Mouse (Mus musculus): ENCODE measurements around the gene Stxbp1. TPM values are rescaled to one million over a fixed set of nuclear protein-coding genes. Genes with fewer than 3 reads are reported as not detected.

Gene Stxbp1
- polyA plus RNA-seq, 1 experiment: 8.2 TPM

- DNase-seq (ENCODE audit: low read depth): no peak
Measured at GRCm38 (mm10) chr2:32752181-32752580, 94.9 kb downstream of the Stxbp1 start.

- no peak for DNase-seq (ENCODE audit: low read depth)
Measured at GRCm38 (mm10) chr2:32751665-32752033, 95.4 kb downstream of the Stxbp1 start.

DNA sequence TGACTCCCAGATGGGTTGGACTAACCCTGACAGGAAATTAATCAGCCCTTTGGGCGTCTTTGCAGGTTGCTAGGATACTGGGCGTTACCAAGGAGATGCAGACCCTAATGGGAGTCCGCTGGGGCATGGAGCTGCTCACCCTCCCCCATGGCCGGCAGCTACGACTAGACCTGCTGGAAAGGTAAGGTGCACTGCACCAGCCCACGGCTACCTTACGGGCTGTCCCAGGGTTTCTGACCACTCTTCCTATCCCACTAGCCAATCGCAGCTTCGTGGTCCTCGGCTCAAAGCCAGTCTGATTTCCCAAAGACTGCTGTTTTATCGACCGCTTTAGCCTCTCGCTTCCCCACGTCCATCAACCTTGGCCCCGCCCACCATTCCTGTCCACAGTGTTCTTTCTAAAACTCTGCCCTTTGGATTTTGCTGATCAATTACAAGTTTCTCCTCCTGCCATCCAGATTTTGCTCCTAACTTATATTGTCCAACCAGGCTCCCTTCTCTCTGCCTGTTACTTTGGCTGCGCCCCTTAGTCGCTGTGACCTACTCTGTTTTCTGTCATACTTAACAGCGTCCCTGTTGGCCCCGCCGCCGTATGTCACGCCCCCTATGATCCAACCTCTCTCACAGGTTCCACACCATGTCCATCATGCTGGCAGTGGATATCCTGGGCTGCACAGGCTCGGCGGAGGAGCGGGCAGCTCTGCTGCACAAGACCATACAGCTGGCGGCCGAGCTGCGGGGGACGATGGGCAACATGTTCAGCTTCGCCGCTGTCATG, 96.0 kb downstream of the Stxbp1 start:
- no peak for DNase-seq (ENCODE audit: low read depth)

GRCm38 (mm10) chr2:32750199-32750598, 96.8 kb downstream of the Stxbp1 start:
- DNase-seq (ENCODE audit: low read depth): no peak

- DNase-seq (ENCODE audit: low read depth): no peak
Measured at GRCm38 (mm10) chr2:32749082-32749481, 98.0 kb downstream of the Stxbp1 start.

GRCm38 (mm10) chr2:32744272-32744982, 102.6 kb downstream of the Stxbp1 start:
- no peak for DNase-seq (ENCODE audit: low read depth)

DNA sequence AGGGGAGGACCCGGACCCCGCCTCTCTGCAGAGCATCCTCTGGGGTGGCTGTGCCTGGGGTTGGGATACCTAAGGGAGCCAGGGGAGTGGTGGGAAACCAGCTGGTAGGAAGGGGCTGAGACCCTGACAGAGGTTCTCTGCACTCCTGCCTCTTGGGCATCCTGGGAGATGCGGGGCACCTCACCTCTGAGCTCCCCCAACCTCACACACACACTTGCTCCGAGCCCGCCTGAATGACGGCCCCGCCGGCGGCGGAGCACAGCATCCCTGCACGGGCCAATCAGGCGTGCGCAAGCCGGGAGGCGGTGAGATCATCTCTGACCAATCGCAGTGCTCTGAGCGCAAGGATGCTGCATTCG, 104.9 kb downstream of the Stxbp1 start:
- DNase-seq (ENCODE audit: low read depth): no peak

GRCm38 (mm10) chr2:32741273-32742172, 105.5 kb downstream of the Stxbp1 start:
- DNase-seq (ENCODE audit: low read depth): no peak

DNA sequence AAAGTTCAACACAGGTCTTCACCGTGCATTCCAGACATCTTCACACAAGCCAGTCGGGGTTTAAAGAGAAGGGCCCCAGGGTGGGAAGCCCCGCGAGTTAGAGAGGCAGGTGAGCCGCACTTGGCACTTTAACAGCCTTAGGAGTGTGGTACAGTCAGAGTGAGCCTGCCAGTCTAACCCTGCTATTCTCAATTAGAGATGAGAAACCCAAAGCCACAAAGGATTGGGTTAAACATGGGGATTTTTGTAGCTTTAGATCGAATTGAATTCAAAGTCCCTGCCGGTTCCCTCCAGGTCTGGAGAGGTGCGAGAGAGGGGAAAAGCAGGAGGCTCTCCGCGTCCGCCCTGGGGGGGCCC, 106.2 kb downstream of the Stxbp1 start, which contains the start of gene 6330409D20Rik:
Gene 6330409D20Rik, minus strand, starts transcription at position 101 of the 357 bp plus-strand sequence.
- no peak for DNase-seq (ENCODE audit: low read depth)

DNA sequence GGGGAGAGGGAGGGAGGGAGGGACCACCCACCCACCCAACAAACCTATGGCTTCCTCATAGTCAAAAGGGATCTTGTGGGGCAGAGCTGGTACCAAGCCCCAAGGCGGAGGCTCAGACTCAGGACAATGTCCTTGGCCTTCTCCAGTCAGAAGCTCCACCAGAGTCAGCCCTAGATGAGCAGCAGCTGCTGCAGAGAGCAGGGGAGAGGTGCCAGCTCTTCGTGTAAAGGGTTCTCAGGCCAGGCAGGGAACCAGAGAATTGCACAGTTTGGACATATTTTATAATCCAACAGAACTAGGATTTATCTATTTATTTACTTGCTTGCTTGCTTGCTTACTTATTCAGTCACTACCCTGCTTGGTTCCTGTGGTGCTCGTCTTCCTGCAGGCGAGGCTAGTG, 107.7 kb downstream of the Stxbp1 start:
- no peak for DNase-seq (ENCODE audit: low read depth)

Other genes starting within 250 kb of the Stxbp1 start
- 44.6 and 46.1 TPM in 2 replicates for gene St6galnac6, start 247.5 kb downstream of the Stxbp1 start, polyA plus RNA-seq (2012; rRNA removed)
- 25.9 and 35.2 TPM in 2 replicates for gene Ak1, start 225.5 kb downstream of the Stxbp1 start, polyA plus RNA-seq (2012; rRNA removed)
- 109 TPM in 2 replicates for gene Eng, start 200.7 kb downstream of the Stxbp1 start, polyA plus RNA-seq (2012; rRNA removed)
- 109 and 124 TPM in 2 replicates for gene Fpgs, start 143.1 kb downstream of the Stxbp1 start, polyA plus RNA-seq (2012; rRNA removed)
- 112 and 115 TPM in 2 replicates for gene Cdk9, start 134.2 kb downstream of the Stxbp1 start, polyA plus RNA-seq (2012; rRNA removed)
- gene Sh2d3c, start 126.2 kb downstream of the Stxbp1 start, polyA plus RNA-seq (2012; rRNA removed): 35.5 and 38.0 TPM in 2 replicates
- not detected in 2 replicates for gene 6330409D20Rik, start 106.2 kb downstream of the Stxbp1 start, polyA plus RNA-seq (2012; rRNA removed)
- 67.5 and 71.1 TPM in 2 replicates for gene Tor2a, start 90.0 kb downstream of the Stxbp1 start, polyA plus RNA-seq (2012; rRNA removed)
- 2.7 and 4.2 TPM in 2 replicates for gene Ttc16, start 71.6 kb downstream of the Stxbp1 start, polyA plus RNA-seq (2012; rRNA removed)
- gene Ptrh1, start 71.5 kb downstream of the Stxbp1 start, polyA plus RNA-seq (2012; rRNA removed): 5.0 and 7.6 TPM in 2 replicates
- gene Cfap157, start 62.8 kb downstream of the Stxbp1 start, polyA plus RNA-seq (2012; rRNA removed): 0.39 and 0.77 TPM in 2 replicates
- 41.8 and 48.6 TPM in 2 replicates for gene Fam129b, start 28.9 kb upstream of the Stxbp1 start, polyA plus RNA-seq (2012; rRNA removed)
- 226 and 300 TPM in 2 replicates for gene Rpl12, start 114.3 kb upstream of the Stxbp1 start, polyA plus RNA-seq (2012; rRNA removed)
- gene Lrsam1, start 114.4 kb upstream of the Stxbp1 start, polyA plus RNA-seq (2012; rRNA removed): 18.6 and 19.3 TPM in 2 replicates
- 52.5 and 53.7 TPM in 2 replicates for gene Slc2a8, start 134.8 kb upstream of the Stxbp1 start, polyA plus RNA-seq (2012; rRNA removed)